Mouse (Mus musculus) embryo, embryonic 11.5 days (tissue): ENCODE data around the gene Vav2.

Source experiments
- DNase-seq: peaks from one replicate; pipeline ENCODE4 v3.0.0-alpha.2; 2012; ENCODE audit warnings: low read depth, low spot score

Gene Vav2

DNA sequence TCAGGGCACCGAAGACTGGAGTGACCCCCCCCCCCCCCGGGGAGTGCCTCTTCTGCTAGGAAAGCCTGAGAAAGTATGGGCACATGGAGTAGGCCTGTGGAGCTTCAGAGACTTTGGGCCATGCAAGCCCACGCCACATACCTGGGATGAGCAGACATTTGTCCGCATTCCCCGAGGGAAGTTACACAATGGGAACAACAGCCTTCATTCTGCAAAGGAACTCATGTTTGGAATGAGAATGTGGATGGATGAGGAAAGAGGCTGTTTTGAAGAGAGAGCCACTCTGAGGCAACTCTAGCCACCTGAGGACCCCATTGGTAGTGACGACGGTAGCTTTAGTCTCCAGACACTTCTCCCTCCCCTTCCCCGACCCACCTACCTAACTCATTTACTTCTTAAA, 106.0 kb downstream of the Vav2 start:
- DNase-seq = no peak

DNA sequence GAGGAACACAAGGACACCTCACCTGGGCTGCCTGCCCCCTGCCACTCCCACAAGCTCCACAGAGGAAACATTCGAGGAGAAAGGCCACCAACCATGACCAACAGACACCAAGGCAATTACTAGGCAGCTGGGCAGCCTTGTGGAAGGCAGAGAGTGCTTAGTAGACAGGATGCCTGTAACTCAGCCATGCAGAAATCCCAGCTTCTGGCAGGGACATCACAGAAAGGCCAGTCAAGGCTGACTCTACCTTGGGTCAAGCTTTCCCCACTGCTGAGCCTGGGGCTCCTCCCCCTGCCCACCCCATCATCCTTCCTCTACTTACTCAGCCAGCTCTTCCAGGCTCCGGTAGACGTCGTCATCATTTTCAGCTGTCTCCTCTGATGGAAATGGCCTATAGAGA, 108.2 kb downstream of the Vav2 start:
- DNase-seq = no peak

DNA sequence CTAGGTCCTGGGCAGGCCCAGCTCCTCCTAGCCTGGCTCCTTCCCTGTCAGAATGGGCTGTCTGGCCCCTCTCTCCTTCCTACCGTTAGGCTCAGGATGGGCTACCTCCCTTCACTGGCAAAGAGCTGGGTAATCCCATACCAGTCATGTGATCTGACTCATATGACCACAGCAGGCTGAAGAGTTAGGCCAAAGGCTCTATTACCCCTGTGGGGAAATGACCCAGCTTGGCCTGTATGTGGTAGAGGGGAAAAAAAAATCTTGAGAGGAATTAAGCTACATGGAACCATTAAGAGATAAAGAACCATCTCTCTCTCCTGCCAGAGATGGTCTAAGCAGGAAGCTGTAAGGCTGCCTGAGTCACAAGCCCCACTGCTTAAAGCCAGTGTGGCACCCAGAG, 108.6 kb downstream of the Vav2 start:
- DNase-seq = no peak

DNA sequence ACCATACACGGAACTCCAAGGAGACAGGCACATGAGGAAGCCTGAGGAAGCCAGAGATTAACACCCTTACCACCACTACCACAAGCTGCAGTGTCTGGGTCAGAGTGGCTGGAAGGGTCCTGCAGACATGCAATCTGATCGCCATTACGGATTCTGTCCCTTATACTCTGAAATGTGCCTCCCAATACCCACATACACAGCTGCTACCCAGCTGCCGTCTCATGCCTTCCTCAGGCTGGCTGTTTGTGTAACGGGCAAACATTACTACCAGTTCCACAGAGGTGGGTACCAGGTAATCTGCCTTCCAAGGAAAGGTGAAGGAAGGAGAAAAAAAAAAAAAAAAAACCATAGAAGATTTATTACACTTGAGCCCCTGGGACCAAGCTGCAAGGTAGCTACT, 110.7 kb downstream of the Vav2 start:
- no peak for DNase-seq

DNA sequence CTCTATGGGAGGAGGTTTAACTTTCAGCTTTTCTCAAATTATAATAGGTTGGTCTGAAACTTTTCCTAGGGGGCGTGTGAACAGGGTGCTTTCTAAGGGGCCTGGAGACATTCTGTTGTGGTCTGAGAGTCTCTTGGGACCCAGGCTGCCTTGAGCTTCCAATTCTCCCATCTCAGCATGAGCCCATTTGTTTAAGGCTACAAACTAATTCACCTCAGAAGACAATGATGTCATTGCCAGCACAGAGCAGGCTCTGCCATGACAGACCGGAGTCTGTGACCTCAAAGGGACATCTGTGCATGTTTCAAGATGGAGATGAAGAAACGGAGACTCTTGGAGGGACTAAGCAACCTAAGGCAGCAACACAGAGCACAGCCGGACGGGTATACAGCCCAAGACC, 112.6 kb downstream of the Vav2 start:
- no peak for DNase-seq

DNA sequence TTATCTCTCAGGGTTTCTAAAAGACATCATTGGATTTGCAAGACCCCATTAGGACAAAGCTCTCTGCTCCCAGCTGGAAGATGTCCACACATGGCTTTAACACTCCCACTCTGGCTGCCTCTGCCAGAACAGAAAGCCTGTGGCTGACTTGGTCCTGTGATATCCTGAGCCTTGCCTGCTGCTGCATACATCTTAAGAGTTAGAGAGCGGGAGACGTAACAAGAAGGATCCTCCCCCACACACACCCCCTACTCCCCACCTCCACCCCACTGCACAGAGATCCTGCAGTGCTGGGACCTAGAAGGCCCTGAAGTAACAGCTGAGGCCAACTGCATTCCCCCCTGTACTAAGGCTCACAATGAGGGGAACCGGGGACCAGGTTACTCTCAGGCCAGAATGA, 114.3 kb downstream of the Vav2 start:
- no peak for DNase-seq

DNA sequence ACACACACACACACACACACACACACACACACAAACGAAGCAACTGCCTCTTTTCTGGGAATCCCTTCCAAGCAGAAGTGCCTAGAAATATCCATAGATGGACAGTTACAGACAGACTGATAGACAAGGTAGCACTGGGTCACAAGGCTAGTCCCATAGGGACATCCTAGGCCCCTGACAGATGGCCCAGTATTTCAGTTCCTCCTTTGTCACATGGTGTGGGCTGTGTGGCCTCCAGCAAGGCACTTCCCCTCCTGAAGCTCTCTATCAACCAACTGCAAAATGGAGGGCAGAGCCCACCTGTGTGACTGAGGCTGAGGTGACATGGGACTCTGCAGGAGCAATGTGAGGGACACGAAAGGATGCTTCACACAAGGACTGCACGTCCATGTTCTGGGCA, 115.2 kb downstream of the Vav2 start:
- no peak for DNase-seq

DNA sequence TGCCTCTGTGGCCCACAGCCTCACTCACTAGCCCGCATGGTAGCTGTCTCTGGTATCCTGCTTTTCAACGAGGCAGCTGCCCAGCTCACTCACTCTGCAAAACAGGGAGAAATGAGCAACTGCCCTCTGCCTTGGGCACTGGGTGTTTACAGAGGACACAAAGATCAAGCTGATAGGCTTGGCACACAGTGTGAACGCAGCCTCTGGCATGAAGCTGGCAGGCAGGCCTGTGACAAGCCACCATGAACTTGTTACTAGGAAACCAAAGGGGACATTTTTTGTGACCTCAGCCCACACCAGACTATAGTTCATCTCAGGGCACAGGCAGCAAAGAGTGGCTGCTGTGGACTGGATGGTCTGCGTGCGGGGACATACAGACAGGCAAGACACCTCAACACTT, 115.9 kb downstream of the Vav2 start:
- DNase-seq = no peak

DNA sequence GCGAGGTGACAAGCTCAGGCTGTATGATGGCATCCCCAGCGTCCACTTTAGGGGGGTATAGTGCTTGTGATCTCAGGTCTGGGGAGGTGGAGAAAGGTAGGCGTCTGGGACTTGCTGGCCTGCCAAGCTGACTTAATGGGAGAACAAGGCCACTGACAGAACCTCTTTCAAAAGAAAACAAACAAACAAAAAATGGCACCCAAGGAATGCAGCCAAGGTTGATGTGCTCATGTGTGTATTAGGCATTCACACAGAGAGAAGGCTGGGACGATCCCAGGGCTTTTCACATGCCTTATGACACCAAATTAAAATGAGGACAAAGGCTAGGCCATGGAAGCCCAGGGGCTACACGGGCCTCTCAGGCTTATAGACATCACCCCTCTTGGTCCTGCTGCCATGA, 116.6 kb downstream of the Vav2 start:
- no peak for DNase-seq

DNA sequence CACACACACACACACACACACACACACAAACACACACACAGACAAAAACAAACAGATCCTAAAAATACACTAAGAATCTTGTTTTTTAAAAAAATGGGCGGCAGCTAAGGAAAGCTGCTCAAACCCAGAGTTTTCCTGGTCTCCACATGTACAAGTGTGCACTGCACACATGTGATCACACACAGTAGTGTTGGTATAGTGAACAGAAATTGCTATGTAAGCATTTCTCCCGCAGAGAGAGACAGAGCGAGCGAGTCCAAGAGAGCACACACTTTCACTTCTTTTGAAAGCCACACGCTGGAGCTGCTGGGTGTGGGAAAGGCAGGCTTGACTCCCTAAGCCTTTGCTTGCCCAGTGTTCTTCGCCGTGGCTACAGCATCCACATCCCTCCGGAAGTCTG, 120.2 kb downstream of the Vav2 start:
- no peak for DNase-seq

DNA sequence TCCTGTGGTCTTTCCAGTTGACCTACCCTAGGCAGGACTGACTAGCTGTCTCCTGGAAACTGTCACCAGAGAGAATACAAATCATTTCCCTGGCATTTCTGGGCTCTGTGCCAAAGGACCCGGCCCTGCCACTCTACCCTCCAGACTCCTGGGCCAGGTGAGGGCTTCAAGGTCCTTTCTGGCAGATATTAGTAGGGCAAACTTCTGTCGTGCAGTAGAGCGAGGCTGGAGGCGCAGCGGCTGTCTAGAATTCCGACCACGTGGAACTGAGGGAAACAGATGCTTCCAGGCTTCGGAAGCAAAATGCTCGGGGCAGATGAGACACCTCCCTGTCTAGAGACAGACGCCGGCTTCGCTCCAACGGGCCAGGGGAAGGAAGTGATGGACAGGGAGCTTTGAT, 122.1 kb downstream of the Vav2 start:
- DNase-seq = no peak

DNA sequence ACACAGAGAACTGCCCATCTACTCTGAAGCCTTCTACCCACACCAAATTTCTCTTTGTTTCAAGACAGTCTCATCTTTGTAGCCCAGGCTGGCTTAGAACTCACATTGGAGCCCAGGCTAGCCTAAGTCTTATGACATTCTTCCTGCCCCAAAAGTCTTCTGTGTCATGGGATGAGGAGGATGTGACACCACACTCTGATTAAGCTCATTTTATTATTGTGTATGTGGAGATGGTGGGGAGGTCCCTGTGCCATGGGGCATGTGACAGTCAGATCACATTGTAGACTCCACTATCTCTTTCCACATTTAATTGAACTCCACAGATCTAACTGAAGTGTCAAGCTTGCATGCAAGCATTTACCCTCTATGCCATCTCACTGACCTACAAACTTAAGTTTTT, 122.8 kb downstream of the Vav2 start:
- DNase-seq = no peak

DNA sequence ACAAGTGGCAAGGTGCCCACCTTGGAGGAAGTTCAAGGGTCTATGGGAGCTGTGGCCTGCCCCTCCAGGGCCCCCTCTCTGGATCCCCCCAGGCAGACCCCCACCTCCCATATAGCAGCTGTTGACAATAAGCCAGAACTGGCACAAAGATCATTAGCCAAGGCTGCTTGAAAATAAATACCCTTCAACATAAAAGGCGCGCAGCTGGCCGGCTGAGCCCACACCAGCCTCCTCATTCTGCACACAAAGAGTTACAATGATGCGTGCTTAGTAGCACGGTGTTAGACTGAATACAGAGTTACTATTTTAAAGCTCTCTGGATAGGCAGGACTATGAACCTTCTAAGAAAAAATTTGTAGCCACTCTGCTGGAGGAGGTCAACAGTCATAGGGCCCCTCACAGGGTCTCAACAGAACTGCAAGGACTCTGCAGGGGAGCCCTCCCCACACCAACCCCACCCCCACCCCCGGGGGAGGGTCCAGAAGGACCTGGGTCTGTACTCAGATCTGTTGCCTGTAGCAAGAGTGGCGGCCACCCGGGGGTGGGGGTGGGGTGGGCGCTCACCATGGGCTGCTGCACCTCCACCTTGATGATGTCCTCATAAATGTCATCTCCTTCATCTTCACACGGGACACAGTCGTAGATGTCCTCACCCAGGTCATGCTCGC, 125.3 kb downstream of the Vav2 start:
- DNase-seq = no peak

DNA sequence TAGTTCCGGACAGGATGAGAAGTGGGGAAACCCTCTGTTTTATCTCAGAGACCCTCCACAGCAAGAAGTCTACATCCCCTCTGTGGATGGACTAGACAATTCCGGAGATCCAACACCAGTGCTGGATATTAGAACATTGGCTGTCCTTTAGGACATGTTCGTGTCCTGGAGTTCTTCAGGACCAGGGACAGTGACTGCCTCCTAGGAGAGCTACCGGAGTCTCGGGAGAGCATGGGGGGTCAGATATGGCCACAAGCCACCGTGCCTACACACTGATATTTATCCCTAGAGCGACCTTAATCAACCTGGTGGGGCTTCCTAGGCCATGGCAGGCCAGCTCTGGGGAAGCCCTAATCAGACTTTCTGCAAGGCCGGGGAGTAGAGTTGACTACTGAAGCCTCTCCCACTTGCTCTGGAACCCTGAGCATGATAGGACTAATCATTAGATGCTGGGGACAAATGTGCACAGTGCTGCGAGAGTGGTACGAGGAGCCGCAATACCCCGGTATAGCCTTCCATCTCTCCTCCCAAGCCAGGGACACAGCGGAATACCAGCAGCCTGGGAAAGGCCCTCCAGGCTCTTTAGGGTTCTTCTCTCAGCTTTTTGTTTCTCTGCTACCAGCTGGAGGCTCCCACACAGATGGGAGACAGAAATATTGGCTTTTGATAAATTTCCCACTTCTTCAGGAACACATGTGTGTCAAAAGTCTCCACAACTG, 125.9 kb downstream of the Vav2 start:
- no peak for DNase-seq

DNA sequence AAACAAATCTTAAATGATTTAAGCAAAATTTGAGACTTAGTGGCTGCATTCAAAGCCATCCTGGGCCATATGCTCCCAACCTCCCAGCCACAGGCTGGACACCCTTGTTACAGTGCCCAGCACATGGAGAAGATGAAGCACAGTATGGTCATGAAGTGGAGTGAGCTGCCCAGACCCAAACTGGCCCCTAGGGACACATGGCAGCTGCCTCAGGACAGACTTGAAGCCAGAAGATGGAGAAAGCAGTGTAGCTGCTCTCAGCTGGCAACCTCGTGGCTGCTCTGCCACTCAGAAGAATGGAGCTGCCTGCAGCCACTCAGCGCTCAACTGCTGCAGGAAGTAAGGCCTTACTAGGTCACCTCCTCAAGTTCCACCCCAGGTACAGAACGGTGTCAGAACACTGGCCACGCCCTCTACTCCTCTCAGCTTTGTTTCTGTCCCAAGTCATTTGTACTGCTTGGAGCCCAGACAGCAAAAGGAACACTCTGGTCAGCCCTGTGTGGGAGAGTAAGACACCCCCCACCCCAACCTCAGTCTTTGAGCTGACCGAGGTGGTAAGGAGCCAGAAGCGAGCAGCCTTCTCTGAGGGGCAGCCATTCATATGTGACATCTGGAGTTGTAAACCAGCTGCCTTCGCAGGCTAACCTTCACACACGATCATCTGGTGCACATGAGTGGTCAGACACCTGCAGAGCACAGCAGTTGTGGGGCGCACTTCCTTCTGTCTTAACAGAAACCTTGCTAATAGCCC, 130.0 kb downstream of the Vav2 start:
- no peak for DNase-seq

DNA sequence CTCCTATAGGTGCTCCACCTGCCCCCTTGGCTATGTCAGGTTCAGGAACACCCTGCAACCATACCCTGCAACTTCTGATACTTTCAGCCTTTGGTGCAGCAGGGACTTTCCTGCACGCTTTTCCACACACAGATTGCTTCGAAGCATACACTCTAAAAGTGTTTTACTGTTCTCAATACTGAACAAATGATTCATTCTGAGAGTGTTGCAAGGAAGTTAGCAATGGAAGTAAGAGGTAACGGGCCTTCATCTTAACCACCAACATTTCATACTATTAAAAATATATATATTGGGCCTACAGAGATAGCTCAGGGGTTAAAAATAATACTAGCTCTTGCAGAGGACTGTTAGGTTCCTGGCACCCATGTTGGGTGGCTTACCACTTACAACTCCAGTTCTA, 132.1 kb downstream of the Vav2 start:
- DNase-seq = no peak

DNA sequence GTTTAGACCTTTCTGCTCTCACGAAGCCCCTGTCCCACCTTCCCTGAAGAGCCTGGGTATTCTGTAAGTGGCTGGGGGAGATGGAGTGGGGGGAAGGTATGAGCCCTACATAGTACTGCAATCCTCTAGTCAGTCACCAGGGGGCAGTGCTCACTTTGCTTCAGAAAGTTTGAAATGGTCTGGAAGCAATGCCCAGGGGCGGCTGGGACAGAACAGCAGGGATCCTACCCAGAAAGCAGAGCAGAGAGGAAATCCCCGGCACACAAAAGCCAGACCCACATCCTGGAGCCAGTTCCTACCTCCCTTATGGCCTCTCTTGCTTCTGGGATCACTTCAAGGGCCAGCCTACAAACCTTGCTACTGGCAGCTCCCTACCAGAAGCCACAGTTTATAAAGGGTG, 137.8 kb downstream of the Vav2 start:
- peak; percentile 82 for DNase-seq

DNA sequence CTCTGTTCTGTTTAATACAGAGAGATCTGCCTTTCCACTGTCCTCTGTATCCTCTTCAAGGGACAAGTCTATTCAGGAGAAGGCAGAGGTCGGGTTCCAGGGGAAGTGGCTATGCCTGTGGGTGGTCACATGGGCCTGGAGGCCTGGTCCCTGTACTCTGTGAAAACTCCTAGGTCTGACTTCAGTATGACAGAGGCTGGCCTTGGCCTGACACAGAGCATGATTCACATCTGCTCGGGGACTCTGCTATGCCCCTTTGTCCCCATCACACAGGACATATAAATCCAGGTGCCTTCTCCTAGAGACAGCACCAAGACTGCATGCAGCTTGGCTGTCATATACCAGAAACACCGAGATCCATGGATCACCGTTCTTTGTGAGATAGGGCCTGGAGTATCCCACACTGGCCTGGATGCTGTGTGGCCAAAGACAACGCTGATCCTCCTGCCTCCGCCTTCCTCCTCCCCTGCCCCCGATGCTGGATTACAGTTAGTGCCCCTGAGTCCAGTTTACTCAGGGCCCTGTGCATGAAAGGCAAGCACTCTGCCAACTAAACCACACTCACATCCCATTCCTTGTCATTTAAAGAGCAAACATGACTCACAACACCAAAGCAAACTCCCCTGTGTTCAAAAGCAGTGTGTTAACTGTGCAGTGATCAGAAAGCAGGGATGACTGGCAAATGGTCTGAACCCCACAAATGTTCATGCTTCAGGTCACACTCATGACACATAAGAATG, 139.7 kb downstream of the Vav2 start:
- DNase-seq = no peak

DNA sequence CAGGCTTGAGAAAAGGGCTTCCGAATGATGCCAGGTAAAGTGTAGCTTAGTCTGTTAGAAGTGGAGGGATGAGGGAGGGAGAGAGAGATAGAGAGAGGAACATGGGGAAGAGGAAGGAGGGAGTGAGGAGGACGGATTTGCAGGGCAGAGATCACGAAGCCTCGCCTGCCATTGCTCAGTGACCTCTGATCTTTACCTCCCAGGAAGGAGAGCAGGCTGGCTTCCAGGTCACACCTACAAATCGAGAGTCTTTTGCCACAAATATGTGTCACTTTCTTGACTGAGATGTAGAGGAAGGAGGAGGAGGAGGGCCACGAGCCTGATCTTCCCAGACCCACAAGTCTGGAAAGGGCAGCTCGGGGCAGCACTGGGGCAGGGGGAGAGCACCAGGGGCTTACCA, 142.4 kb downstream of the Vav2 start:
- no peak for DNase-seq

DNA sequence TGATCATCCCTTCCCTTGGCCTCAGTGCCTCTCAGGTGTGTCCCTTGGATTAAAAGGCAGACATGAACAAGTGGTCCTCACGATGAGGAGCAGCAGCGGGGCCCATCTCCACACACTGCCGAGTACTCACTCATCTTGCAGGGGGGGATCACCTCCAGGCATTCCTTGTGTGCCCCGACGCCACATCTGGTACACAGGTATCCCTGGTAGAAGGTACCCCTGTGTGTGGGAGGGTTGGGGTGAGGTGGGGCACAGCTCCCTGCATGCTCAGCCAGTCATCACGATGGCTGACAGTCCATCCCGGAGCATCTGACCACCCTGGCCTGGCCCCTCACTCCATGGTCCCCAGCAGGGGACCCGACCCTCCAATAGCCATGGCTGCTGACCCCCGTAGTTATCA, 145.1 kb downstream of the Vav2 start:
- no peak for DNase-seq

DNA sequence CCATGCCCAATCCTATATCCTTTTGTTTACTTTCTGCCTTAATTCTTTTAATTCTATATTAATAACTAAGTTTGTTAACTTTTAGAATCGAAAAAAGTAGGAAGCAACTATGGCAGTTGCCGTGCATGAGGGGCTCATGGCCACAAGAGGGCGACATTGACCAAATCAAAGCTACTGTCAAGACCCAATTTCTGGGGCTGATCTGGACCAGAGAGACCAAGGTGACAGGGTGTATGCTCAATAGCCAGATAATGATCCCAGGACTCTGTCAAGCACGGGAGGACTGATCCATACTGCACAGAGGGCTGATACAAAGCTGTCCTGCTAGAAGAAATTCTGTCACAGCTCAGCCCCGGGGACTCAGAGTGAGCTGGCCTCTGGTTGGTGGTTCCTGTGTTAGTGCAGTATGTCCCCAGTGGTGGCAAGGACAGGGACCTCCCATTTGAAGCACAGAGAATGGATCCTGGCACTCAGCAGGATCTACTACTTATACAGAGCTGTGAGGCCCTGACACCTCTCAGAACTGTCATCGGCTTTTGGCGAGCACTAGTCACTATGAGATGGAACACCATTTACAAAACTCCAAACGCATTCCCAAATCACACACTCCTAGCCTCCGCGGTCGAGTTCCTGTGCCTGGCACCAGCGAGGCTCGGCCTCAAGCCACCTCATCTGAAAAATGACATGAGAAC, 145.8 kb downstream of the Vav2 start:
- DNase-seq = peak; percentile 59

DNA sequence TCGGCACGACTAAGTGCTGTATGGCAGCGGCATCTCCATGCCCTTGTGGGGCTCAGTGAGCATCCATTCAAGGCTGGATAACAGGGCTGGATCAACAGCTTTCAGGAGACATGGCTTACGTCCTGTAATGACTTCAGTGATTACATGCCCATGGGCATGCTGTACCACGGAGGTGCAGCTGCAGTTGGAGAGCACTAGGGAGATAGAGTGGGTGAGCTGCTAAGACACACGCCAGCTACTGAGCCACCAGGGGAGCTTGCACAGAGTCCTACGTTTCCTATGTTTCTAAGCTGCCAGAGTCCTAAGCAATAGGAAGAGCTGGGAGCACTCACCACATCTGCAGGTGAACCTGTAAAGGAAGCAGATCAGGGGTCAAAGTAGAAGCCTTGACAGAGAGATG, 148.0 kb downstream of the Vav2 start:
- no peak for DNase-seq
